Mouse (Mus musculus) adrenal gland, adult 2 months (tissue): ENCODE data around the gene Ist1. TPM values are rescaled to one million over a fixed set of nuclear protein-coding genes. Genes with fewer than 3 reads are reported as not detected.

Source experiments
- DNase-seq: peaks from one replicate; pipeline ENCODE4 v3.0.0; 2021
- long read RNA-seq: library from polyadenylated mRNA; stranded (forward); transcript quantifications from one replicate; pipeline ENCODE4 v2.0.0, GENCODE M21; 2021
- polyA plus RNA-seq: library from polyadenylated mRNA; depleted of rRNA; stranded (reverse); fragments of >200 nt; gene quantifications from 2 replicates; pipeline ENCODE4 v1.2.3, GENCODE M21; 2012; rRNA removed
- total RNA-seq, 2 experiments: library from RNA; stranded (reverse); gene quantifications; 2 replicates each; pipeline ENCODE4 v1.2.3; 2021

The Ist1 gene
- total RNA-seq (10 to 100 TPM; 72.7 to 89.3 TPM), polyA plus RNA-seq (20.5 and 26.6 TPM in 2 replicates)
- long read RNA-seq, transcript Ist1-201 (10 exons, 2,304 nt): major isoform, 44 of 90 reads
- long read RNA-seq, partial matches to known transcripts: 23 of 90 reads
- long read RNA-seq, other reads (novel, unspliced or antisense): 21 of 90 reads

DNA sequence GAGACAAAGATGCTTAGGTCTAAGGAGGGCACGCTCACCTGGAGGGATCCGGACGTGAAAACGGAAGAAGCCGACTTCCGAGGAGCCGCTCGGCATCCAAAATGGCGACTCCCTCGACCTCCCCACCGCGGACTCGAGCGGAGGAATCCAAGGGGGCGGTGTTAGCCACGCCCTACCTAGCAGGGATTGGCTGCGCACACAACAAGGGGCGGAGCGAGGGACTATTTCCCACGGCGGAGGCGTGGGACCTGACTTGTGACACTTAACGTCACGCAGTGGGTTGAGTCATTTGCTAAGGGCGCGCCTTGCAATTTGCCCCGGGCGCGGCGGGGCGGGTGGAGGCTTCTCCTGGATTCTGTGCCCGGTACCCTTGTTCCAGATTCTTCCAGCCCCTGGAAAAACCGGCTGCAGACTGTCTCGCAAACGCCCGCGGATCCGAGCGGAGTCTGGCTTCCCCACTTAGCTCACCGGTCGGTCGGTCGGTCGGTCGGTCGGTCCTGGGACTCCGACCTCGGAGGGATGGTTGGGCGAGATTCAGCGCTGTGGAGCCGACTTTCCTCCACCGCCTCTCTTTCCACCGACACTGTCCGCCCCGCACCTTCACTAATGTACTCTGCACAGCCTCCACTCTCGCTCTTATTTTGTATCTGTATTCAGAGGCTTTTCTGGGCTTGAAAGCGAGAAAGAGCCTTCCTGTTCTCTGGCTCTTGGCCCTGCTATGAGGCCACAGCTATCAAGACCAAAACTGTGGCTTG, at the start of gene Ist1:
Gene Ist1 (minus strand): TSS at position 115 of the 755 bp plus-strand sequence.
- DNase-seq: peak; percentile 99

GRCm38 (mm10) chr8:109738049-109738380, 45.0 kb upstream of the Ist1 start:
- DNase-seq: no peak

GRCm38 (mm10) chr8:109737237-109738048, 44.4 kb upstream of the Ist1 start, which contains the start of gene Atxn1l:
Gene Atxn1l (minus strand): TSS chr8:109737739.
- peak; percentile 88 for DNase-seq

- peak; percentile 24 for DNase-seq
Observed at GRCm38 (mm10) chr8:109736819-109737218, 43.8 kb upstream of the Ist1 start.

DNA sequence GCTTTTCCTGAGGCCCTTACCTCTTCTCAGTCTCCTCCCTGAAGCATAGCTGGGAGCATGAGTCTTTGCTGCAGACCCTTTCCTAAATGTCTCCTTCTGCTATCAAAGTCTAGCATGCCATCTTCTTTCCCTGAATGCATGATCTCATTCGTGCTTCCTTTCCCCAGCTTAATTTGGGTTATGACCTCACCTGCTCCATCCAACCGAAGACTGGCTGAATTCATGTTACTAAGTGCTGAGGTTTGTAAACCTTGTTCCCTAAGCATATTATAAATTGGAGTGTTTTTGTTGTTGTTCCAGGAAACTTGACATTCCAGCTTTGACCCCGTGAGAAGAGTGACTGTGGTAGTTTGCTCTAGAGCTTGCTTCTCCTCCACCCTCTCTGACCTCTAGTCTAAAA, 41.0 kb upstream of the Ist1 start:
- no peak for DNase-seq

DNA sequence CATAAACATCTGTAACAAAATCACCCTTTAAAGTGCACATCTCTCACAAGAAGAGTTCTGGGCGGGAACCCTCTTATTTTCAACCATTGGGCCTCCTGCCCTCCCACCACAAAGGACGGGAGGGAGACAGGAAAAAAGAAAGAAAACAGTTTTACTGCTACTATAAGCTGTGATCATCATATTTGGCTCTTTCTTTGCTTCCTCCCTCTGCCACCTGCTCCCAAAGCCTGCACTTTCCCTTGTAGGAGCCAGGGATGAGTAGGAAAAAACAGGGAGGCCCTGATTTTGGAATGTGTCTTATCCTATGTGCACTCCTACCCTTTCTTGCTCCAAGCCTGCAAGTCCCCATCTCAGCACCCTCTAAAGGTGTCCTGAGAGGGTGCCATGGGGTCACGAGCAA, 38.0 kb upstream of the Ist1 start:
- DNase-seq: no peak

- no peak for DNase-seq
Observed at GRCm38 (mm10) chr8:109725106-109725505, 32.0 kb upstream of the Ist1 start.

- peak; percentile 10 for DNase-seq
Observed at GRCm38 (mm10) chr8:109714961-109715360, 21.9 kb upstream of the Ist1 start.

GRCm38 (mm10) chr8:109712521-109712920, 19.5 kb upstream of the Ist1 start:
- no peak for DNase-seq

GRCm38 (mm10) chr8:109707921-109708320, 14.9 kb upstream of the Ist1 start:
- DNase-seq: no peak

DNA sequence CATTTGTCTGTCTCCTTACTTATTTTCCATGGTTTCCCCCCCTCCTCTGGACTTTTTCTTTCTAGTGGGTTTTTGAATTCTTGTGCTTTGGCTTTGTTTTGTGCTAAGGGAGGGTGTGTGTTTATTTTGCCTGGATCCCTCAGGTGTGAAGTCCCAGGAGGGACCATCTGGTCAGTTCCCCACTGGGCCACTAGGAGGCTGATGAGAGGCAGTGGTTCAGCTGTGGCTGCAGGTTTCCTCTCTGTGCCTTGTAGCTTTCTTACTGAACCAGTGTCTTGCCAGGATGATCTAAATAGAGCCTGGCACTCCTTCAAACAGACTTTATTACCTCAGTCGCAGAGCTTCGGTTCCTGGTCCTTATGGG, 13.8 kb upstream of the Ist1 start:
- peak; percentile 82 for DNase-seq

DNA sequence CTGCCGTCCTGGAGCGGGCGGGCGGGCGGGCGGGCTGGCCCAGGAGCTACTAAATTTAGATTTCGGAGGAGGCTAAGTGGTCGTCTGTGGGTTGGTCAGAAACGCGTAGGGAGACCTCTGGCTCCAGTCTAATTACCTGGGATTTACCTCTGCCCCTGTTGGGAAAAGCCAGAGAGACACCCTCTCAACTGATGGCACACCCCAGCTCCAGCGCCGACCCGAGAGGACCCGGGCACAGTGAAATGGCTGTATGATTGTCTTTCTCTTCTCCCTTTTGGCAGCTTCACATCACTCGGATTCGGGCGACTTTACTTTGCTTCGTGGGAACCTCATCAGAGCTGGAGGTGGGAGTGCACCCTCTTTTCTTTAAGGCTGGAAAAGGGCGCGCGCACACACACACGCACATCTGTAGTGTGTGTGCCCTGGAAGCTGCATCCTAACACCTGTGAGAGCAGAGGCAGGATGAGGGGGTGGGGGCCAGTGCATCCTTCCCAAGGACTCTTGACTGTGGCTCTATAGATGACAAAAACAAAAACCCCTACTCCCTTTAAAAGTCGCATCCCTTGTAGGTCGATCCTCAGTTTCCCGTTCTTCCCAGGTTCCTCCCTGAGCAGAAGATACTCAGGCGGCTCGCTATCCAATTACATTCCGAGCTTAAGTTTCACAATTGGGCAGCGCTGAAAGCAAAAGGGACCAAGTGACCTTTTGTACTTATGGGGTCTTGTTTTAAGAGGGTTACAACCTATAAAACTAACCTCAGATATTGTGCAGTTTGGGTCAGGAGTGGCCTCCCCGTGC, 13.2 kb upstream of the Ist1 start:
- DNase-seq: no peak

DNA sequence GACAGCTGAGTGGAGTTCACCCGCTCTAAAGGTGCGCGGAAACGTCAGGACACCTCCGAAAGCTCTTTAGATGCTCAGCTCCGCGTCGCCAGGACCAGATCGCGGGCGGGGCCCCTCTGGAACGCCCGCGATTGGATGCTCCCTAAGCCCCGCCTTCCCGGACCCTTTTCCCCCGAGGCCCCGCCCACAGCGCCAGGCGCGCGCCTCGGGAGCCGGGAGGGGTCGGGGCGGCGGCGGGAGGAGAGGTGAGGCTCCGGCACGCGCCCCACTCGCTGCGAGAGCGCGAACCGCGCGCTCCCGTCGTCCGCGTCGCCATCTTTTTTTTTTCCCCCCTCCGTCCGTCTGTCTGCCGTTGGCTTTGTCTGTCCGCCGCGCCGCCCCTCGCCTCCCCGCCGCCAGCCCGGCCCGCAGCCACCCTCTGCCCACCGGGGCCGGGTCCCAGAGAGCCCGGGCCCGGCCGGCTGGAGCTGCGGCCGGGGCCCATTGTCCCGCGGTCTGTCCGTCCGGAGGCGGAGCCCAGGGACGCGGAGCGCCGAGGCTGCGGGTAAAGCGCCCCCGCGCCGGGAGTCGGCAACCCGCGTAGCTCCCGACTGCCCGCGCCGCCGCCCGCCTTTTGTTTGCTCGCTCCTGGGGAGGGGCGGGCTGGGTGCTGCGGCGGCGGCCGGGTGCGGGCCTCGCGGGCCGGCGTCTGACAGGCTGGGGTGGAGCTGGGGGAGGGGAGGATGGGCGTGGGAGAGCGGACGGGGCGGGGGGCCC, 12.4 kb upstream of the Ist1 start, which contains the start of gene Zfp821:
Gene Zfp821 (plus strand): TSS at position 227 of the 756 bp plus-strand sequence.
- peak; percentile 98 for DNase-seq

DNA sequence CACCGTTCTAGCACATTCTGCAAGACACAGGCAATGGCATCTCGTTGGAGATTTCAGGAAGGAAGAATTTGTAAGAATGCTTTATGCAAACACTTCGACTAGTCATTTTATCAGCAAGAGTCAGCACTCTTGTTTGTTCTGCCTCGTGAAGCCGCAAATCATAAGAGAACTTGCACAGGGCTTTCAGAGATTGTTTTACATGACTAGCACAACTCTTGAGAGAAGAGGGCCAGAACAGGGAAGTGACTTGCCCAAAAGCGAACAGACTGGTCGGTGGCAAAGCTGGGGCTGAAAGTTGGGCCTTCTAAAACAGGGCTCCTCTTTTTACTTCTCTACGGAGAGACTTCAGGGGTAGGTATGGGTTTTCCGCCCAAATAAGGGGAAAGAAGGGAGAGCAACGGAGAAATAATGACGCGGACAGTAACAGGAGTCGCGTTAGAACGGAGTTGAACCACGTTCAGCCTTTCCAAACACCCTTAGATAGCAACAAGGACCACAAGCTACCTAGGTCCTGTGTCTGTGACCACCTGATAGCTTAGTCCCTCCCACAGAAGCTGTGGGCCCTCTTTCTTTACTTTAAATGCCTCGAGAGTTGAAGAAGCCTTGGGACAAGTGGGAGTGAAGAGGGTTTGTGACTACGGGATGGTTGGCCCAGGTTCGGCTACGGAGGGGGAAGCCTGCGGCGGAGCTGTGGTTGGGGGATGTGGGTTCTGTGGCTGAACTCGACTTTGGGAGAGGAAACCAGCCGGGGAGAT, 11.7 kb upstream of the Ist1 start:
- DNase-seq: no peak

- no peak for DNase-seq
Observed at GRCm38 (mm10) chr8:109698477-109698876, 5.4 kb upstream of the Ist1 start.

DNA sequence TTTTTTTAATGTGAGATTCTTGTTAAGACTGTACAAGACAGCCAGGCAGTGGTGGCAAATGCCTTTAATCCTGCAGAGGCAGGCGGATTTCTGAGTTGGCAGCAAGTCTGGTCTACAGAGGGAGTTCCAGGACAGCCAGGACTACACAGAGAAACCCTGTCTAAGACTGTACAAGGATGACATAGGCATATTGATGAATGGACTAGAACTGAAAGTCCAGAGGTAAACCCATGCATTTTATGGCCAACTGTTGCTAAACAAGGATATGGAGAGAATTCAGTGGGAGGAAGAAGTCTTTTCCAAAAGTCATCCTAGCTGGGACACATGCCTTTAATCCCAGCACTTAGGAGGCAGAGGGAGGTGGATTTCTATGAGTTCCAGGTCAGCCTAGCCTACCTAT, 4.7 kb upstream of the Ist1 start:
- no peak for DNase-seq

GRCm38 (mm10) chr8:109694154-109694553, 1.1 kb upstream of the Ist1 start:
- no peak for DNase-seq

DNA sequence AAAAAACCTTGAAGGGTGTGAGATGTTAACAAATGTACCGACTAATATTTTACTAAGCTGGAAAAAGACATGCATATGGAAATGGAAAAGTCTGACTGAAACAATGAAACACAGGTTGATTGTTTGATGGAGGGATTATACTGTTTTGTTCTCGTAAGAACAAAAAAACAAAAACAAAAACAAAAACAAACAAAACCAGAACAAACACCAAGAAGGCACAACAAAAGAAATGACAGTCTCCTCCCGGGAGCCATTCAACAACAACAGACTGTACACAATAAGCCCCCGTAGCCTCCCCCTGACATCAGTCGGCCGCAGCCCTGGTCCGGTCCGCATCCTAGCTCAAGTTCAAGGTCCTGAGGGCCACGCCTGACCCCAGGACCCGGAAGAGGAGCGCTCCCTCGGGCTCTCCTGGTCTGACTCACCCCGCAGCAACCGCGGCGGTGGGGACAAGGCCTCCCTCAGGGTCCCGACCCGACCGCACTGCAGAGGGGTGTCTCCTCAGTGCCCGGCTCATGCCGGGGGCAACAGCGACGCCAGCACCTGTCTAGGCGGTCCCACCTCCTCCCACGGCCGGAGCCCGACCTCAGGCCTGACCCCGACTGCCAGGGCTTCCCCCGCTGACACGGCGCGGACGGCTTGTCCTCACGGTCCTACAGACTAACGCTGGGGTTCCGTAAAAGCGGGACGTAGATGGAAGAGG, 466 bp downstream of the Ist1 start:
- DNase-seq: peak; percentile 84

- no peak for DNase-seq
Observed at GRCm38 (mm10) chr8:109691769-109692168, 1.3 kb downstream of the Ist1 start.

DNA sequence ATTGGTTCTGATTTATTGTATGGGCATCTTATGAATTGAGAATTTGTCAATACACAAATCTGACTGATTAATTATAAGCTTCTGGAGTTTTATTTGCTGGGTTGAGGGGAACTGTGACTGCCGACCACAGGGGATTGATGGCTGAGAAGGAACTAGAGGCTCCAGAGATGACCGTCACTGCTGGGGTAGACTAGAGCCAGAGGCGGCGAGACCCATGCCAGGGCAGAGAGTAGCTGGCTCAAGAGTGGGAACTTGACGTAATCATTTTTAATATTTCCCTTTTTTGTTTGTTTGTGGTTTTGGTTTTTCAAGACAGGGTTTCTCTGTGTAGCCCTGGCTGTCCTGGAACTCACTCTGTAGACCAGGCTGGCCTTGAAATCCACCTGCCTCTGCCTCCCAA, 5.8 kb downstream of the Ist1 start:
- DNase-seq: no peak
